ENCODE assay signal across 11 mouse cellular contexts in the genomic region with DNA sequence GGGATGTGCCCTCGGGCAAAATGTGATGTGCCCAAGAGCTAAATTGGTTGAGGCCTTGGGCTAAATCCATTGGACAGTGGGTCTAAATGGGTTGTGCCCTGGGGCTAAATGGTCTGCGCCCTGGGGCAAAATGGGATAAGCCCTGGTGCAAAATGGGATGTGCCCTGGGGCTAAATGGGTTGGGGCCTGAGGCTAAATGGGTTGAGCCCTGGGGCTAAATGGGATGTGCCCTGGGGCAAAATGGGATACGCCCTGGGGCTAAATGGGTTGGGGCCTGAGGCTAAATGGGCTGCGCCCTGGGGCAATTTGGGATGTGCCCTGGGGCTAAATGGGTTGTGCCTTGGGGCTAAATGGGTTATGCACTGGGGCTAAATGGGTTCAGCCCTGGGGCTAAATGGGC. TPM values are rescaled to one million over a fixed set of nuclear protein-coding genes. Genes with fewer than 3 reads are reported as not detected.
A peak's percentile ranks its signal among the peaks of the same experiment; 100 is the strongest.
DNase-seq lines count a peak whose midpoint lies in the region; ATAC-seq lines count a peak whose summit lies in the region.
"Had no signal": no experiment of that assay in that cellular context is flagged by ENCODE, and none has a peak within 500 bp of the region (broad histone marks: within the 10 kb centered on the region; RNA-seq: fewer than 3 reads in every experiment).

No protein-coding gene starts in this region.

- no peak overlapping the region for H3K4me3 ChIP-seq in forebrain, embryonic 10.5 days
- H3K4me3 ChIP-seq in forebrain, embryonic 16.5 days (replicated peaks; ENCODE audit: low read length), result no peak overlapping the region
- H3K4me3 ChIP-seq in liver, embryonic 11.5 days (ENCODE audit: low read depth, low read length), result no peak overlapping the region
- H3K4me3 ChIP-seq: neural tube, embryonic 12.5 days had no signal

- H3K4me2 ChIP-seq in forebrain, embryonic 16.5 days (ENCODE audit: low read length), result no peak overlapping the region
- H3K4me2 ChIP-seq in liver, embryonic 11.5 days, result no peak overlapping the region
- H3K4me2 ChIP-seq: lung, embryonic 14.5 days; neural tube, embryonic 12.5 days had no signal

- H3K36me3 ChIP-seq in forebrain, embryonic 10.5 days (replicated peaks), result no peaks in the 10 kb centered on the region
- no peaks in the 10 kb centered on the region for H3K36me3 ChIP-seq in forebrain, embryonic 16.5 days (ENCODE audit: control insufficient read depth, insufficient read depth)
- no peaks in the 10 kb centered on the region for H3K36me3 ChIP-seq in liver, embryonic 11.5 days (ENCODE audit: control insufficient read depth, insufficient read depth, low read length)
- H3K36me3 ChIP-seq: neural tube, embryonic 12.5 days had no signal

- 88% methylated on average over 4 of the region's 4 CpGs for WGBS in forebrain, embryonic 10.5 days
- WGBS in forebrain, embryonic 16.5 days, result 92% methylated on average over 4 of the region's 4 CpGs
- WGBS in liver, embryonic 11.5 days, result 95% methylated on average over 4 of the region's 4 CpGs

- no peak overlapping the region for H3K9ac ChIP-seq in forebrain, embryonic 16.5 days (replicated peaks; ENCODE audit: low read depth, low read length)
- H3K9ac ChIP-seq in liver, embryonic 11.5 days (ENCODE audit: low read depth, low read length), result no peak overlapping the region
- H3K9ac ChIP-seq: lung, embryonic 14.5 days; neural tube, embryonic 12.5 days had no signal

- DNase-seq in forebrain, embryonic 10.5 days (ENCODE audit: extremely low spot score, low spot score), result peak; percentile 14
- DNase-seq in liver, embryonic 11.5 days (ENCODE audit: low spot score), result peak; percentile 26
- no peak for DNase-seq in liver
- peak; percentile 2 for DNase-seq in 416B (ENCODE audit: low read depth)
- no peak for DNase-seq in yolk sac, embryonic 10.5 days (ENCODE audit: low spot score)
- no peak for DNase-seq in cerebellum, adult 8-10 months
- DNase-seq: layer of hippocampus, postnatal 36 days; lung, embryonic 14.5 days had no signal

- H3K9me3 ChIP-seq in forebrain, embryonic 10.5 days, result peaks cover 22% of the 10 kb centered on the region
- peaks cover 10% of the 10 kb centered on the region for H3K9me3 ChIP-seq in forebrain, embryonic 16.5 days (ENCODE audit: control insufficient read depth, low read length)
- no peaks in the 10 kb centered on the region for H3K9me3 ChIP-seq in liver, embryonic 11.5 days (ENCODE audit: control insufficient read depth, low read length)

- H3K4me1 ChIP-seq in forebrain, embryonic 10.5 days, result no peaks in the 10 kb centered on the region
- no peaks in the 10 kb centered on the region for H3K4me1 ChIP-seq in forebrain, embryonic 16.5 days (replicated peaks; ENCODE audit: control insufficient read depth, insufficient read depth, low read length)
- H3K4me1 ChIP-seq in liver, embryonic 11.5 days (replicated peaks; ENCODE audit: control insufficient read depth, insufficient read depth, low read length), result no peaks in the 10 kb centered on the region
- H3K4me1 ChIP-seq: neural tube, embryonic 12.5 days had no signal

- H3K27me3 ChIP-seq in forebrain, embryonic 10.5 days (ENCODE audit: poor library complexity, severe bottlenecking), result no peaks in the 10 kb centered on the region
- no peaks in the 10 kb centered on the region for H3K27me3 ChIP-seq in forebrain, embryonic 16.5 days (replicated peaks; ENCODE audit: control insufficient read depth, insufficient read depth, low read length)
- no peaks in the 10 kb centered on the region for H3K27me3 ChIP-seq in liver, embryonic 11.5 days (replicated peaks; ENCODE audit: control insufficient read depth, insufficient read depth, low read length)
- H3K27me3 ChIP-seq: neural tube, embryonic 12.5 days had no signal

- no peak overlapping the region for H3K27ac ChIP-seq in forebrain, embryonic 10.5 days
- H3K27ac ChIP-seq in forebrain, embryonic 16.5 days (ENCODE audit: low read length), result no peak overlapping the region
- no peak overlapping the region for H3K27ac ChIP-seq in liver, embryonic 11.5 days (ENCODE audit: low read depth, low read length)
- H3K27ac ChIP-seq: neural tube, embryonic 12.5 days had no signal

- ATAC-seq in forebrain, embryonic 16.5 days, result no peak
- no peak; the same call in 1 of the 2 replicates for ATAC-seq in liver, embryonic 11.5 days (replicated peaks; ENCODE audit: low FRiP score)
- ATAC-seq in erythroid progenitor cell, adult 5-6 weeks (replicated peaks; ENCODE audit: low FRiP score, poor library complexity, severe bottlenecking), result peak; percentile 75

RNA-seq across cellular contexts. Expression of a gene that starts 2.1 kb away (rescaled TPM):
- not detected in 2 replicates for polyA plus RNA-seq in forebrain, embryonic 10.5 days (2016; fragmentation: Nextera tagmentation; extraction: Ambion mirVana)
- polyA plus RNA-seq in forebrain, embryonic 16.5 days (2015; fragmentation: Nextera tagmentation; extraction: Ambion mirVana), result not detected in 2 replicates
- not detected in 2 replicates for polyA plus RNA-seq in liver, embryonic 11.5 days (2014; fragmentation: Nextera tagmentation; extraction: Ambion mirVana)
- total RNA-seq in erythroid progenitor cell, adult 5-6 weeks (2015; ENCODE audit: low replicate concordance), result not detected in 2 replicates
- not detected in 2 replicates for total RNA-seq in erythroid progenitor cell, adult 5-6 weeks (2017; ENCODE audit: low replicate concordance)
- total RNA-seq: layer of hippocampus, postnatal 36 days had no signal
- polyA plus RNA-seq: lung, embryonic 14.5 days; neural tube, embryonic 12.5 days had no signal

RNA-seq across cellular contexts. Expression of a gene that starts 20.1 kb away (rescaled TPM):
- polyA plus RNA-seq in forebrain, embryonic 10.5 days (2016; fragmentation: Nextera tagmentation; extraction: Ambion mirVana), result not detected in 2 replicates
- polyA plus RNA-seq in forebrain, embryonic 16.5 days (2015; fragmentation: Nextera tagmentation; extraction: Ambion mirVana), result not detected in 2 replicates
- polyA plus RNA-seq in liver, embryonic 11.5 days (2014; fragmentation: Nextera tagmentation; extraction: Ambion mirVana), result not detected in 2 replicates
- not detected in 2 replicates for total RNA-seq in erythroid progenitor cell, adult 5-6 weeks (2015; ENCODE audit: low replicate concordance)
- not detected in 2 replicates for total RNA-seq in erythroid progenitor cell, adult 5-6 weeks (2017; ENCODE audit: low replicate concordance)
- total RNA-seq: layer of hippocampus, postnatal 36 days had no signal
- polyA plus RNA-seq: lung, embryonic 14.5 days; neural tube, embryonic 12.5 days had no signal

Comparison
In these comparisons a context has a peak if more than half of its experiments do, and no peak if none do; other contexts are left out.
1. DNase-seq: peak in forebrain, embryonic 10.5 days (single experiment), liver, embryonic 11.5 days (single experiment) and 416B (single experiment); none in liver (single experiment), yolk sac, embryonic 10.5 days (single experiment) and cerebellum, adult 8-10 months (single experiment).